Mouse (Mus musculus): ENCODE data around the gene Snn.

- TF ChIP-seq CTCF (IDR thresholded peaks at IDR 0.05; ENCODE audit: borderline replicate concordance, extremely low read depth, insufficient read depth, insufficient read length) (no peak), POLR2A (IDR thresholded peaks at IDR 0.05; ENCODE audit: borderline replicate concordance, extremely low read depth, insufficient read depth, insufficient read length, poor library complexity, severe bottlenecking) (no peak)
These were observed 29.9 kb upstream of the Snn start for GRCm38 (mm10) chr16:11030844-11031243.
